Mouse (Mus musculus) myocyte (in vitro differentiated cells): ENCODE data around the gene Jagn1. TPM values are rescaled to one million over a fixed set of nuclear protein-coding genes. Genes with fewer than 3 reads are reported as not detected.

Source experiments
- H3K27me3 ChIP-seq: one replicate; pipeline ENCODE4 v1.6.1; 2011; ENCODE audit not compliant: control insufficient read depth, insufficient read depth, insufficient read length
- H3K36me3 ChIP-seq: one replicate; pipeline ENCODE4 v1.6.1; 2011; ENCODE audit not compliant: control insufficient read depth, insufficient read depth
- H3K4me2 ChIP-seq: one replicate; pipeline ENCODE4 v1.6.1; 2011; ENCODE audit warnings: low read depth, control low read depth
- H3K4me3 ChIP-seq: one replicate; pipeline ENCODE4 v1.5.1; 2011; ENCODE audit warnings: mild to moderate bottlenecking, control low read depth, moderate library complexity
- H3K79me2 ChIP-seq: one replicate; pipeline ENCODE4 v1.6.1; 2011; ENCODE audit not compliant: control insufficient read depth, insufficient read depth
- H3ac ChIP-seq: one replicate; pipeline ENCODE4 v1.6.1; 2011; ENCODE audit not compliant: control insufficient read depth, insufficient read length
- CEBPB ChIP-seq: IDR thresholded peaks from 2 replicates; pipeline ENCODE4 v1.6.1; 2011; ENCODE audit warnings: mild to moderate bottlenecking, moderate library complexity; ENCODE audit not compliant: poor library complexity, insufficient read depth, severe bottlenecking
- E2F4 ChIP-seq: IDR thresholded peaks from one replicate; pipeline ENCODE4 v1.6.1; 2011; ENCODE audit warnings: mild to moderate bottlenecking, control low read depth, moderate library complexity; ENCODE audit not compliant: insufficient read depth
- MAX ChIP-seq: IDR thresholded peaks from one replicate; pipeline ENCODE4 v1.6.1; 2011; ENCODE audit warnings: low read depth, mild to moderate bottlenecking, control low read depth
- MYOD1 ChIP-seq, 3 experiments: IDR thresholded peaks; one replicate each; pipeline ENCODE4 v1.6.1; 2011; ENCODE audit warnings: control low read depth in 2 of 3, low read depth in 2 of 3, mild to moderate bottlenecking in 2 of 3, moderate library complexity in 1 of 3; ENCODE audit not compliant: insufficient read length in 2 of 3, control insufficient read depth in 1 of 3
- MYOG ChIP-seq, 3 experiments: IDR thresholded peaks; one replicate each; pipeline ENCODE4 v1.6.1; 2011; ENCODE audit warnings: control low read depth in 2 of 3, low read depth in 2 of 3, mild to moderate bottlenecking in 2 of 3; ENCODE audit not compliant: insufficient read length in 2 of 3, control insufficient read depth in 1 of 3, insufficient read depth in 1 of 3
- POLR2A ChIP-seq: IDR thresholded peaks from one replicate; pipeline ENCODE4 v1.6.1; 2011; ENCODE audit warnings: low read depth, mild to moderate bottlenecking, control low read depth, moderate library complexity; ENCODE audit not compliant: insufficient read length
- POLR2AphosphoS2 ChIP-seq: IDR thresholded peaks from one replicate; pipeline ENCODE4 v1.6.1; 2011; ENCODE audit warnings: low read depth, control low read depth; ENCODE audit not compliant: insufficient read length
- REST ChIP-seq: IDR thresholded peaks from one replicate; pipeline ENCODE4 v1.6.1; 2011; ENCODE audit warnings: mild to moderate bottlenecking, control low read depth, moderate library complexity; ENCODE audit not compliant: insufficient read depth, insufficient read length
- SRF ChIP-seq: IDR thresholded peaks from one replicate; pipeline ENCODE4 v1.6.1; 2011; ENCODE audit warnings: low read depth; ENCODE audit not compliant: control insufficient read depth, insufficient read length
- TCF12 ChIP-seq: IDR thresholded peaks from one replicate; pipeline ENCODE4 v1.6.1; 2011; ENCODE audit warnings: mild to moderate bottlenecking, control low read depth; ENCODE audit not compliant: poor library complexity, insufficient read depth, severe bottlenecking
- TCF3 ChIP-seq: IDR thresholded peaks from one replicate; pipeline ENCODE4 v1.6.1; 2011; ENCODE audit warnings: low read depth, control low read depth; ENCODE audit not compliant: insufficient read length
- USF1 ChIP-seq: IDR thresholded peaks from one replicate; pipeline ENCODE4 v1.6.1; 2011; ENCODE audit warnings: low read depth, mild to moderate bottlenecking, control low read depth, moderate library complexity
- polyA plus RNA-seq: library from polyadenylated mRNA; unstranded; fragments of >200 nt; fragmentation: generic; extraction: Trizol; gene quantifications from one replicate; pipeline ENCODE4 v1.2.1, GENCODE M21; 2012; ENCODE audit warnings: missing spikeins

Jagn1 gene
- polyA plus RNA-seq, 1 experiment: 92.7 TPM

- Histone ChIP-seq H3K36me3 (no peaks in the 10 kb centered on the region), H3K79me2 (no peaks in the 10 kb centered on the region), H3K27me3 (peaks cover 17% of the 10 kb centered on the region), H3K4me2 (no peak overlapping the region), H3ac (no peak overlapping the region), H3K4me3 (no peak overlapping the region)
- no peak for TF ChIP-seq REST
- TF ChIP-seq TCF3: no peak
- no peak for TF ChIP-seq TCF12
- TF ChIP-seq CEBPB: no peak
These were observed 11.5 kb upstream of the Jagn1 start for GRCm38 (mm10) chr6:113430846-113431245.

- Histone ChIP-seq H3K36me3 (no peaks in the 10 kb centered on the region), H3K4me3 (no peak overlapping the region), H3ac (no peak overlapping the region), H3K4me2 (no peak overlapping the region), H3K27me3 (peaks cover 19% of the 10 kb centered on the region), H3K79me2 (no peaks in the 10 kb centered on the region)
- TF ChIP-seq MYOG (IDR thresholded peaks at IDR 0.05; ENCODE audit: control insufficient read depth in 1 of 3, insufficient read depth in 1 of 3, insufficient read length in 2 of 3, low read depth in 2 of 3) (no peak), CEBPB (no peak), E2F4 (no peak), REST (no peak), USF1 (no peak), TCF3 (no peak), SRF (no peak)
These were observed 10.6 kb upstream of the Jagn1 start for GRCm38 (mm10) chr6:113431801-113432200.

GRCm38 (mm10) chr6:113433661-113434060 lies 8.7 kb upstream of the Jagn1 start:
- H3K27me3 ChIP-seq: peaks cover 19% of the 10 kb centered on the region
- no peak overlapping the region for H3ac ChIP-seq
- no peak overlapping the region for H3K4me3 ChIP-seq
- no peak for TF ChIP-seq MYOD1 (IDR thresholded peaks at IDR 0.05; ENCODE audit: control insufficient read depth in 1 of 3, insufficient read length in 2 of 3, low read depth in 2 of 3)
- no peak for TF ChIP-seq MYOG (IDR thresholded peaks at IDR 0.05; ENCODE audit: control insufficient read depth in 1 of 3, insufficient read depth in 1 of 3, insufficient read length in 2 of 3, low read depth in 2 of 3)
- TF ChIP-seq TCF12: no peak
- no peak for TF ChIP-seq TCF3
- no peak for TF ChIP-seq SRF
- TF ChIP-seq E2F4: no peak
- no peak for TF ChIP-seq REST
- no peak for TF ChIP-seq MAX
- no peak for TF ChIP-seq POLR2AphosphoS2
- TF ChIP-seq USF1: no peak
- TF ChIP-seq CEBPB: no peak
- TF ChIP-seq POLR2A: no peak
- H3K36me3 ChIP-seq: no peaks in the 10 kb centered on the region
- H3K79me2 ChIP-seq: no peaks in the 10 kb centered on the region
- no peak overlapping the region for H3K4me2 ChIP-seq

GRCm38 (mm10) chr6:113434691-113435090 lies 7.7 kb upstream of the Jagn1 start:
- H3K36me3 ChIP-seq: no peaks in the 10 kb centered on the region
- no peak overlapping the region for H3ac ChIP-seq
- no peaks in the 10 kb centered on the region for H3K79me2 ChIP-seq
- H3K4me3 ChIP-seq: no peak overlapping the region
- no peak overlapping the region for H3K4me2 ChIP-seq
- TF ChIP-seq TCF12: no peak
- TF ChIP-seq POLR2A: no peak
- TF ChIP-seq CEBPB: no peak
- TF ChIP-seq MYOD1 (IDR thresholded peaks at IDR 0.05; ENCODE audit: control insufficient read depth in 1 of 3, insufficient read length in 2 of 3, low read depth in 2 of 3): no peak
- no peak for TF ChIP-seq E2F4
- TF ChIP-seq MYOG (IDR thresholded peaks at IDR 0.05; ENCODE audit: control insufficient read depth in 1 of 3, insufficient read depth in 1 of 3, insufficient read length in 2 of 3, low read depth in 2 of 3): no peak
- no peak for TF ChIP-seq MAX
- TF ChIP-seq SRF: no peak
- TF ChIP-seq TCF3: no peak
- no peak for TF ChIP-seq USF1
- no peak for TF ChIP-seq POLR2AphosphoS2
- H3K27me3 ChIP-seq: peaks cover 19% of the 10 kb centered on the region

GRCm38 (mm10) chr6:113435664-113436205 lies 6.6 kb upstream of the Jagn1 start, which contains the start of gene Cidec:
Cidec (minus strand) TSS chr6:113435760.
- Histone ChIP-seq H3K79me2 (no peaks in the 10 kb centered on the region), H3ac (no peak within 1 kb of the TSS), H3K4me3 (no peak within 1 kb of the TSS), H3K4me2 (no peak within 1 kb of the TSS), H3K27me3 (peaks cover 19% of the 10 kb centered on the region), H3K36me3 (no peaks in the 10 kb centered on the region)
- TF ChIP-seq TCF3 (no peak), POLR2A (no peak), REST (no peak), CEBPB (no peak), TCF12 (no peak), POLR2AphosphoS2 (no peak), SRF (no peak), USF1 (no peak), MAX (no peak)
